Mouse (Mus musculus) erythroblast, embryonic 14.5 days (primary cell): ENCODE measurements around the gene Pigo. TPM values are rescaled to one million over a fixed set of nuclear protein-coding genes. Genes with fewer than 3 reads are reported as not detected.
"Not testable (repeated sequence)": the region's sequence is repeated elsewhere in the genome, so short reads cannot be mapped to it uniquely, and the experiment has no call there.

ENCODE experiments used
- H3K27me3 ChIP-seq: 2 replicates; pipeline ENCODE4 v1.6.1; 2012; ENCODE audit warnings: inconsistent platforms; ENCODE audit not compliant: control insufficient read depth
- H3K36me3 ChIP-seq: 2 replicates; pipeline ENCODE4 v1.6.1; 2012; ENCODE audit warnings: mild to moderate bottlenecking, inconsistent platforms; ENCODE audit not compliant: control insufficient read depth
- H3K4me1 ChIP-seq: 2 replicates; pipeline ENCODE4 v1.6.1; 2012; ENCODE audit warnings: inconsistent platforms; ENCODE audit not compliant: control insufficient read depth
- H3K4me3 ChIP-seq: replicated peaks from 2 replicates; pipeline ENCODE3; 2012; ENCODE audit warnings: moderate library complexity, mild to moderate bottlenecking, inconsistent platforms
- H3K9me3 ChIP-seq: 2 replicates; pipeline ENCODE4 v1.6.1; 2012; ENCODE audit warnings: low read length, inconsistent platforms, mixed read lengths; ENCODE audit not compliant: control insufficient read depth
- GATA1 ChIP-seq: IDR thresholded peaks from 2 replicates; pipeline ENCODE4 v1.6.1; 2012; ENCODE audit warnings: low read length, inconsistent platforms, mixed read lengths
- TAL1 ChIP-seq: IDR thresholded peaks from 3 replicates; pipeline ENCODE4 v1.6.1; 2012; ENCODE audit warnings: low read length, inconsistent platforms, mixed read lengths
- polyA plus RNA-seq: library from polyadenylated mRNA; stranded (reverse); fragments of >175 nt; gene quantifications from 2 replicates; pipeline ENCODE4 v1.2.3, GENCODE M21; 2012

Gene Pigo
- polyA plus RNA-seq, 1 experiment = 2.2 TPM

DNA sequence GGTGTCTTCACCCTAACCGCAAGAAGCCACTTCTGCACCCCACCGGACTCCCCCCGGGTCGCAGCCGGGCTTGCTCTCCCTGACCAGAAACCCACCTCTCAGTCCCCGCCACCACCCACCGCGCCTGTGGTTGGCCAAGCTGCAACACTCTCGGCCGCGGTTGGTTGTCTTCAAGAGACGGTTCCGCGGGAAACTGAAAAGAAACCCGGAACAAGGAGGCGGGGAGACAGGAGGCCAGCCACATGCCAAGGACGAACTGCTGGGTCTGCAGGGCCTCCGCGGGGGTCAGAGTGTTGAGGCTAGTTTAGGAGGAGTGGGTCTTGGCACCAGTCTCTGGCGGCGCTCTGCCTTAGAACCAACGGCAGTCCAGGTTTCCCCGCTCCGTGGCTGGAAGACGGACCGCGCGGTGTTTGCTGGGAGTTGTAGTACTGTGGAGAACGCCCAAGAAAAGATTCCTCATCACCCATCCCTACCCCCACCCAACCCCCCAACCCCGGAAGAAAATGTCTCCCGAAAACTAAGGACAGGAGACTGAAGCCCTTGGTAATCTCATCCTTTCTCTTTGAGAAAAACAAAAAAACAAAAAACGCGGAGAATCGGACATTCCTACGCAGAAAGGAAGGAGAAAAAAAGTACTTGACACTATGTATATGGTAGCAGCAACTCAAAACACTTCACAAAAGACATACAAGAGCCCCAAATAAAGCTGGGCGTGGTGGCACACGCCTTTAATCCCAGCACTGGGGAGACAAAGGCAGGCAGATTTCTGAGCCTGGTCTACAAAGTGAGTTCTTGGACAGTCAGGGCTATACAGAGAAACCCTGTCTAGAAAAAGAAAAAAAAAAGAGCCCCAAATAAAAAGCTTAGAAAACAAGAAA lies 15.2 kb downstream of the Pigo start, which contains the start of gene Fancg:
Gene Fancg (minus strand): TSS at position 346 of the 878 bp plus-strand sequence.
- Histone ChIP-seq H3K27me3 (no peaks in the 10 kb centered on the region), H3K4me1 (peaks cover 22% of the 10 kb centered on the region), H3K4me3 (peak within 1 kb of the TSS; percentile 96), H3K9me3 (no peaks in the 10 kb centered on the region), H3K36me3 (peaks cover 15% of the 10 kb centered on the region)
- no peak for TF ChIP-seq GATA1
- no peak for TF ChIP-seq TAL1

DNA sequence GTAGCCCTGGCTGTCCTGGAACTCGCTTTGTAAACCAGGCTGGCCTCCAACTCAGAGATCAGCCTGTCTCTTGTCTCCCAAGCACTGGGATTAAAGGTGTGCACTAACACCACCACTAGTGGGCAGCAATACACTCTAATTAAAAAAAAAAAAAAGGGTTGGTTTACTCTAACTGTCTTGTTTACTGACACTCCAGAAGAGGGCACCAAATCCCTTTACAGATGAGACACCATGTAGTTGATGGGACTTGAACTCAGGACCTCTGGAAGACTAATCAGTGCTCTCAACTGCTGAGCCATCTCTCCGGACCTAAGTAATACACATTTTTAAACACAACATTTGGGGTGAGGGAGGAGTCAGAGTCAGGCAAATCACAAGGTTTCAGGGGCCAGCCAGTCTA lies 19.9 kb downstream of the Pigo start:
- Histone ChIP-seq H3K36me3 (peaks cover 32% of the 10 kb centered on the region), H3K9me3 (no peaks in the 10 kb centered on the region), H3K4me1 (peaks cover 30% of the 10 kb centered on the region), H3K4me3 (no peak overlapping the region), H3K27me3 (no peaks in the 10 kb centered on the region)
- TF ChIP-seq GATA1 = no peak
- TF ChIP-seq TAL1 = no peak

DNA sequence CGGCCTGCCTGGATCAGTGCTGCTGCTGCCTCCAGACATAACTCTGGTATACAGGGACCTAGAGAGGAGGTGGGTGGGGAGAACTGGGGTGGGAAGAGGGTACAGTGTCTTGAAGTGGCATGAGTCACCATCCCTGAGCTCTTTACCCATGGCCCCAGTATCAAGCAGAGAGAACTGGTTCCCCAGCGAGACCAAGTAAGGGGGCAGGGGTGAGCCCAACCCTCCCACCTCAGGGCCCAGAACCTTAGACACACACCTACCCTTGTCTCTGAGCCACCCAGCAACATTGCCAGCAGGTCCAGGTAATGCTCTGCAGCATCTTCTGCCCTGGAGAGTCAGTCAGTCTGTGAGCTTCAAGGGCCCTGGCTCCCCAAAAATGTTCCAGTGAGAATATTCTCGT lies 20.7 kb downstream of the Pigo start:
- Histone ChIP-seq H3K4me3 (no peak overlapping the region), H3K4me1 (peaks cover 30% of the 10 kb centered on the region), H3K36me3 (peaks cover 32% of the 10 kb centered on the region), H3K27me3 (no peaks in the 10 kb centered on the region), H3K9me3 (no peaks in the 10 kb centered on the region)
- TF ChIP-seq GATA1 = no peak
- TF ChIP-seq TAL1 = no peak

DNA sequence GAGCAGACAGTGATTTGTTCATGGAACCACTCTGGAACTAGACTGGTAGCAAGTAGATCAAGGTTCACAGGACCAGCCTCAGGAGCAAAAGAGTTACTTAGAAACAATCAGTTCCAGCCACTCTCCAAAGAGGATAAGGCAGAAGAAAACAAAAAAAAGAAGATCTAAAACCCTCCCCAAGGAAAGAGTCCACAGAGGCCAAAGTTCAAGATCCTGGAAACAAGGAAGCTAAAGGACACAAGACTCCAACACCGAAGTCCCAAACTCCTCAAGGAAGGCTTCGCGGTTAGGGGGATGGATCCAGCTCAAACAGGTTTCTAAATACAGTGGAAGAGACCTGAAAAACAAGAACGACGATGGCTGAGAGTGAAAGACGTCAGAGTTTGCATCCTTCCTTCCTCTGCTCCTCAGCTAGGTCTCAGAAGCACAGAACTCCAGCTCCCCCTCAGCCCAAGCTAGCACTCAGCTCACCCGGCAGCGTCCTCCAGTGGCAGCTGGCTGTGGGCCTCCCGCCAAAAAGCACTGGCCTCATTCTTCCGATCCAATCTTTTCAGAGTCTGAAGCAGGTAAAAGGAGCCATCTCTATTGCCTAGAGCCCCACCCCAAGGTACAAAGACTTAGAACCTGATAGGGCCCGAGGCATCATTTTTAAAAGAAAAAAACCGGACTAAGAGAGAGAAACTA lies 22.7 kb downstream of the Pigo start:
- H3K9me3 ChIP-seq = no peaks in the 10 kb centered on the region
- TF ChIP-seq TAL1 (no peak), GATA1 (no peak)
- peaks cover 24% of the 10 kb centered on the region for H3K4me1 ChIP-seq
- no peaks in the 10 kb centered on the region for H3K27me3 ChIP-seq
- H3K4me3 ChIP-seq = no peak overlapping the region
- peaks cover 33% of the 10 kb centered on the region for H3K36me3 ChIP-seq

DNA sequence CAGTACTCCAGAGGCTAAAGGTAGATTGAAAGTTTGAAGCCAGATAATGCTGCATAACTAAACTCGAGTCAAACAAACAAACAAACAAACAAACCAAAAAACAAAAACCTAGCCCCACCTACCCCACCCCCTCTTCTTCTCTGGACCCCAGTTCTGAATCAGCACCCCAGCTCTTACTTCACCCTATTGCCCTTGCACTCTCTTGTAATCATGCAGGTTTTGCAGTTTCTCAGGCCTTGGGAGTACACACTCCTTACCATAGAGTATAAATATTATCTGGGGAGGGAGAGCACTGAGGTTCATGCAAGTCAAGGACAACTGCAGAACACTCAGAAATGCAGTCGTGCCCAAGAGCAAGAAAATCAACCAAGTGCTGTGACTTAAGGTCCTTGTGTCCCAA lies 24.3 kb downstream of the Pigo start:
- no peak overlapping the region for H3K4me3 ChIP-seq
- H3K27me3 ChIP-seq = no peaks in the 10 kb centered on the region
- H3K4me1 ChIP-seq = peaks cover 27% of the 10 kb centered on the region
- H3K9me3 ChIP-seq = no peaks in the 10 kb centered on the region
- peaks cover 31% of the 10 kb centered on the region for H3K36me3 ChIP-seq
- TF ChIP-seq TAL1 = no peak
- no peak for TF ChIP-seq GATA1

DNA sequence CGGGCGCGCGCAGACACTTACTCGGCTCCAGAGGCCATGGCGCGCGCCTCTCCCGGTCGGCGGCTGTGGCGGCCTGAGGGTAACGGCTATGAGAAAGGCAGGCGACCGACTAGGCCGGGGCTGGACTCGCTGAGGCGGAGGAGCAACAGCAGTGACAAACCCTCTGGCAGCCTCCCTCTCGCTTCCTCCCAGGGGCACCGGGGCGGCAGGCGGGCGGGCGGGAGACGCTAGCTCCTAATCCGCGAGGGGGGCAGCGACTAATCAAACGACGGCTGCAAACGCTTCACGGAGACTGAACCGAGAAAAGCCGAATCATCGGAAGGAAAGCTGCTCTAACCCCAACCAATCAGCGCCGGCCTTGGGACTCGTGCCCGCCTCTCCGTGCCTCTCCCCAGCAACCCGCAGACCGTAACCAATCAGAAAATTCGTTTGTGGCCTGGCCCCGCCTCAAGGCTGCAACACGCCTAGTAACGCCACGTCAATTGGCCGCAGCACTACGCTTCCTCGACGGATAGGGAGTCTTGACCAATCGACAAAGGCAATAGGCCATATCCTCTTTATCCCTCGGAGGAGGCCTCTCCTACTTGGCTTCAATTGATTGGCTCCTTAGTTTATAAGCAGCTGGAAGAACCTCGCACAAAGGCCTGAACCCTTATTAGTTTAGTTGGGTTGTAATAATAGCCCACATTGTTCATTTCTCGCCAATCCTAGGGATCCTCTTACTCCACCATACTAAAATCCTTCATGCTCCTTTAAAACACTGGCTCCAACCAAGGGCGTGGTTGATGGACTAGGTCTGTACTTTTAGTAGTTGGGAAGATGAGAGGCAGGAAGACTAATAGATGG lies 25.3 kb downstream of the Pigo start, which contains the start of gene Vcp:
Gene Vcp (minus strand): TSS at position 367 of the 846 bp plus-strand sequence.
- Histone ChIP-seq H3K4me1 (peaks cover 27% of the 10 kb centered on the region), H3K4me3 (peak within 1 kb of the TSS; percentile 98), H3K36me3 (peaks cover 39% of the 10 kb centered on the region)
- H3K9me3 ChIP-seq, H3K27me3 ChIP-seq: not testable (repeated sequence)

DNA sequence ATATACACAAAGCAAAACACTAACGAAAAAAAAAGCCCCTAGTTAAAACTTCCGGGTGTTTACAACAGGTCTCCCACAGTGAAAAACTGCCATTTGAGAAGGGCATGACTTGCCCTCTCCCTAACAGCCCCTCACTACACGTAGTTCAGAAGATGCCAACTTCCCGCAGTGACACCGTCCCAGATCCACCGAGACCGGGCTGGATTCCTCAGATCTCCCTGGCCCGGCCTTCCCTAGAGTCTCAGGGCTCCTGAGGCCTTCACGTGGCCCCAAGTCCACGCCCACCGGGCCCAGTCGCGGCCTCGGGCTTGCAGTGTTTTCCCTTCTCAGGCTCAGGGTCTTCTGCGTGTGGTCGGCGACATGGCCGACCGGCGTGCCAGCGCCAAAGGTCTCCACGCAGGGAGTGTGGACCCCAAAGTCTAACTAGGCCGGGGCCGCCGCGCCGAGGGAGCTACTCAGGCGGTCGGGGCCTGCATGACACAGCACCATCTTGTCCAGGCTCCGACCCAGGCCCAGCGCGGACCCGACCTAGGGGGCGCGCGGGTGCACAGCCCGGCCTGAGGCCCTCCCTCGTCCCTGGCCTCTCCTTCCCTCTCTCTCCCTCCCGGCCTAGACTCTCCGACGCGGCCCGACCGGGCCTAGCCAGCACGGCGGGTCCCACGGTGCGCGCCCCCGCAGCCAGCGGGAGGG lies 26.0 kb downstream of the Pigo start:
- H3K4me3 ChIP-seq = peak overlapping the region; percentile 98
- peaks cover 37% of the 10 kb centered on the region for H3K36me3 ChIP-seq
- H3K27me3 ChIP-seq = no peaks in the 10 kb centered on the region
- H3K4me1 ChIP-seq = peaks cover 27% of the 10 kb centered on the region
- TF ChIP-seq TAL1 (no peak), GATA1 (no peak)
- no peaks in the 10 kb centered on the region for H3K9me3 ChIP-seq

DNA sequence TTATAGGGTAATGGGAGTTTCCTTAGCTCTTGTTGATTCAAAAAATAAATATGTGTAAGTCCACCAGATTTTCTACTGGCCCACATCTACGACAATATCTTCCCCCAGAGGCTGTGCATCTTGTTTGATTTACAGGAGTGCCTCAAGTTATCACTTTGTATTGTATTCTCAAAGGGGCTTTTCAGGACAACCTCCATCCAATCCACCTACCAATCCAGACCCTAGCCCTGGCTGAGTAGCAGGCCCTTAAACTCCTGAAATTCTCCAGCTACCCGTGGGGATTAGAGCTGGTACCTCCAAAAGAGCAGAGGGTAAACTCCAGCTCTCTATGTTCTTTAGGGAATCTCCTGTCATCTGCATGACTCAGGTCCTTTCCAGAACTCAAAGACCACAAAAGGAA lies 27.6 kb downstream of the Pigo start:
- Histone ChIP-seq H3K9me3 (no peaks in the 10 kb centered on the region), H3K27me3 (no peaks in the 10 kb centered on the region), H3K4me1 (peaks cover 27% of the 10 kb centered on the region), H3K36me3 (peaks cover 45% of the 10 kb centered on the region), H3K4me3 (peak overlapping the region; percentile 98)
- TF ChIP-seq GATA1 (no peak), TAL1 (no peak)
